Mouse (Mus musculus): ENCODE measurements around the gene D2hgdh. TPM values are rescaled to one million over a fixed set of nuclear protein-coding genes. Genes with fewer than 3 reads are reported as not detected.
"Not testable (repeated sequence)": the region's sequence is repeated elsewhere in the genome, so short reads cannot be mapped to it uniquely, and the experiment has no call there.

D2hgdh gene
- polyA plus RNA-seq, 1 experiment: 30.9 TPM

DNA sequence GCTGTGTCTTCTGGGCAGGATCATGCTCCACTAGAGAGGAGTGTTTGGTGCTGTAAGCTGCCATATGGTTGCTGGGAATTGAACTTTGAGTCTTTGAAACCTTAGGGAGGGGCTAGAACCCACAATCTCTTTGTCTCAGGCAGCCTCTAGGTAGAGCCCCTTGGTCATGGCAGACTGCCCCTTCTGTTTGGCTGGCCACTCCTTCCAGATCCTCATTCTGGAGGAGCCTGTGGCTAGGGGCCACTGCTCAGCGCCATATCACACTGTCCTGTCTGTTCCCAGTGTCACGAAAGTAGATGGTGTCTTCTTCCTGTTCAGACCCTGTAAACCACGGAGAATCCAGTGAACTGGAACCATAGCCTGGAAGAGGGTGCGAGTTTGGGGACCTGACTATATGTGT lies 31.1 kb downstream of the D2hgdh start:
- H3K27ac ChIP-seq (replicated peaks; ENCODE audit: low read depth, low read length); H3K4me1 ChIP-seq (ENCODE audit: control insufficient read depth, insufficient read depth, insufficient read length, low read length); H3K4me3 ChIP-seq (ENCODE audit: insufficient read depth, low read depth, low read length): not testable (repeated sequence)

DNA sequence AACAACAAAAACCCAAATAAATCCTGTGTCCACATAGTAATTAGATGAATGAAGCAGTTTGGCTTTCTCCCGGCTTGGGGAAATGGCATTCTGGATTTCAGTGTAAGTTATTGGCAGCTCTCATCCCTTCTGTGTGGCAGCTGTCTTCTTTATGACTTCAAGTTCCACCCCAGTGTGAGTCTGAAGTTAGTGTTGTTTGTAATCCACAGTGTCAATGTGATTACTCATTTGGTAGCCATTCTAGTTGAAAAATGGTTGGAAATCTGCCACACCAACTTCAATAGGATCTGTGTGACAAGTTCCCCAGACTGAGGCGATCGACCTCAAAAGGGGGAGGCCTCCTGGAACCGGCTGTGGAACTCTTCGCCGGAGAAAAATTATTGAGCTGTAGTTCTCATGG lies 32.7 kb downstream of the D2hgdh start:
- Histone ChIP-seq H3K4me3 (ENCODE audit: insufficient read depth, low read depth, low read length) (no peak overlapping the region), H3K27ac (replicated peaks; ENCODE audit: low read depth, low read length) (no peak overlapping the region), H3K4me1 (ENCODE audit: control insufficient read depth, insufficient read depth, insufficient read length, low read length) (no peaks in the 10 kb centered on the region)

DNA sequence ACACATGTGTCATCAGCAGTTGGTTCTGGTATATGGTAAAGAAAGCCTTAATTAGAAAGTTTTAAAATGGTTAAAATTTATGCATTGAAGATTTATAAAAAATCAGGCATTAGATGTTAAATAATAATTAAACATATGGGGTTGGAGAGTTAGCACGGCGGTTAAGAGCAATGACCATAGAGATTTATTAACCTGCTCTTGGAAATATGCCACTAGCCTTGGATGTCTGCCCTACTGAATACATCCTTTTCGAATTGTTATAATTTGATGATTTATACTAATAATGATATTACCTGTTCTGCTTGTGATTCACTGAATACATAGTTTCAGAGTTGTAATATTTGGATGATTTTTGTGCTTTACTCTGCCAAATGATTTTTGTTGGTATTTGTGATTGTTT lies 33.3 kb downstream of the D2hgdh start:
- no peak overlapping the region for H3K27ac ChIP-seq (replicated peaks; ENCODE audit: low read depth, low read length)

DNA sequence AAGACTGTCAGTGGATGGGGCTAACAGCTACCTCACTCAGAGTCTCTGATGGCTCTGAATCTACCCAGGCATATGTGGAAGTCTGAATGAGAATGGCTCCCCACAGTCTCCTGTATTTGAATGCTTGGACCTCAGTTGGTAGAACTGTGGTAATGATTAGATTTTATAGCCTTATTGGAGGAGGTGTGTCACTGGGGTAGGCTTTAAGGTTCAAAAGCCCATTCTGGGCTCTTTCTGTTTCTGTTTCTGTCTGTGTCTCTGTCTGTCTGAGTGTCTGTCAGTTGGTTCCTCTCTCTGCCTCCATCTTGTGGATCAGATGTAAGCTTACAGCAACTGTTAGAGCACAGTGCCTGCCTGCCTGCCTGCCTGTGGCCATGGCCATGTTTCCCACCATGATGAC lies 34.9 kb downstream of the D2hgdh start:
- H3K4me1 ChIP-seq (ENCODE audit: control insufficient read depth, insufficient read depth, insufficient read length, low read length): no peaks in the 10 kb centered on the region
- H3K27ac ChIP-seq (replicated peaks; ENCODE audit: low read depth, low read length): no peak overlapping the region
- H3K4me3 ChIP-seq (ENCODE audit: insufficient read depth, low read depth, low read length): no peak overlapping the region

More for the DNA sequence above, 33.3 kb downstream of the D2hgdh start:
- Histone ChIP-seq H3K4me3 (ENCODE audit: insufficient read depth, low read depth, low read length) (no peak overlapping the region), H3K4me1 (ENCODE audit: control insufficient read depth, insufficient read depth, insufficient read length, low read length) (no peaks in the 10 kb centered on the region)

DNA sequence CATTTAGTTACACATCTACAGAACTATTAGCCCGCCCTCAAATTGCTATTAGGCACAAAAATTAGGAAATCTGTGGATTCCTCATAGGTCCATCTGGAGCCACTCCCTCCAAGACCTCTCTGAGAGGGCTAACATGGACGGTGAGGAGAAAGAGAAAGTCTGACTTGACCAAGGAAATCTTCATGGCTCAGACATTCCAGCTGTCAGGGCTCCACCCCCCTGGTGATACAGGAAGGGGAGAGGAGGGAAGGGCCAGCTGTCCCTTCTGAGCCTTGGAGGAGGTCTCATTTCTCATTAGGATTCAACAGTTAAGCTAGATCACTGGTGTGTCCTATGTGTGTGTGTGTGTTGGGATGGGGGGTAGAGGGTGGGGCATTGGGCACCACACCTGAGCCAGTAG lies 36.3 kb downstream of the D2hgdh start, which contains the start of gene Gal3st2:
Gene Gal3st2, plus strand, starts transcription at position 259 of the 400 bp plus-strand sequence.
- H3K4me1 ChIP-seq (ENCODE audit: control insufficient read depth, insufficient read depth, insufficient read length, low read length); H3K27ac ChIP-seq (replicated peaks; ENCODE audit: low read depth, low read length); H3K4me3 ChIP-seq (ENCODE audit: insufficient read depth, low read depth, low read length): not testable (repeated sequence)

DNA sequence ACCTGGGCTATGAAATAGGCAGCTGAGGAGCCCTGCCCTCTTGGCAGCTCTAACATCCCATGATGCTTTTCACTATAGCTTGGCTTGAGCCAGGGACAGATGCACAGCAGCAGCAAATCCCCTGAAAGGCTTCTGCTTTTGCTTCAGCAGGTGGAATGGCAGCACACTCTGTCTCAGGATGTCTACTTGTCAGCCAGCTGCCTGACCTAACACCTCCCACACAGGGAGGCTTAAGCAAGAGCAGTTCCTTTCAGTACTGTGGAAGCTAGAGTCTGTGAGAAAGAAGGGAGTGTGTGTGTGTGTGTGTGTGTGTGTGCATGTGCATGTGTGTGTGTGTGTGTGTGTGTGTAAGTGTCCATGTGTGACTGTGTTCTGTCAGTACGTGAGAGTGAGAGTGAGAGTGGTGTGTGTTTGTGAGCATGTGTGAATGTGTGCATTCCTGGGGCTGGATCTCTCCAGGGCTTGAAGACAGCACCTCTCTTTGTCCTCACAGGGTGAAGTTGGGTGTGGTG lies 46.9 kb downstream of the D2hgdh start:
- H3K4me3 ChIP-seq (ENCODE audit: insufficient read depth, low read depth, low read length); H3K4me1 ChIP-seq (ENCODE audit: control insufficient read depth, insufficient read depth, insufficient read length, low read length); H3K27ac ChIP-seq (replicated peaks; ENCODE audit: low read depth, low read length): not testable (repeated sequence)

DNA sequence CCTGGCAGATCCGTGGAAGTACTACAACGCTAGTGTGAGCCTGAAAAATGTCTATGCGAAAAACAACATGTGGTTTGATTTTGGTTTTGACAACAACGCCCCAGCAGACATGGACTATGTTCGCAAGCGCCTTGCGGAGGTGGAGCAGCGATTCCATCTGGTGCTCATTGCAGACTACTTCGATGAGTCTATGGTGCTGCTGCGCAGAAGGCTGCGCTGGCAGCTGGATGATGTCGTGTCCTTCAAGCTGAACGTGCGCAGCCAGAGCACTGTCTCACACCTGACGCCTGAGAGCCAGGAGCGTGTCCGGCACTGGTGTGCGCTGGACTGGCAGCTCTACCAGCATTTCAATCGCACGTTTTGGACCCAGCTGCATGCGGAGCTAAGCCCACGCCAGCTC lies 49.7 kb downstream of the D2hgdh start:
- H3K27ac ChIP-seq (replicated peaks; ENCODE audit: low read depth, low read length); H3K4me1 ChIP-seq (ENCODE audit: control insufficient read depth, insufficient read depth, insufficient read length, low read length); H3K4me3 ChIP-seq (ENCODE audit: insufficient read depth, low read depth, low read length): not testable (repeated sequence)

DNA sequence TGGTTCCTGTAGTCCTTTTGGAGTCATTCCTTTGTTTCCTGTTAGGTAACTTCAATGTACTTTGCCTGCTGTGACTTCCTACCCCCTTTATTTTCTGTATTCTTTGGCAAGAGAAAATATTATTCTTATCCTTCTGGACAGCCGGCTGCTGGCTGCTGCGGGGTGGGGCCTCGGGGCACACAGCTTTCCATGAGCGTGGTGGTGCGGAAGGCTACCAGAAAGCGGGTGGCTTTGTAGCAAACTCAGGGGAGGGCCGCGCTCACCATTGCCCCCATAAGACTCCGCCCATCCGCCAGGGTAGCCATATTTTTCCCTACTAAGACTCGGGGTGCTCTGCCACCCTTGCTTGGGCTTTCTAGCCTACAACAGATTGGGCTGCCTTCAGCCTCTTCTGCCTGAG lies 57.1 kb downstream of the D2hgdh start:
- H3K4me1 ChIP-seq (ENCODE audit: control insufficient read depth, insufficient read depth, insufficient read length, low read length); H3K4me3 ChIP-seq (ENCODE audit: insufficient read depth, low read depth, low read length); H3K27ac ChIP-seq (replicated peaks; ENCODE audit: low read depth, low read length): not testable (repeated sequence)

DNA sequence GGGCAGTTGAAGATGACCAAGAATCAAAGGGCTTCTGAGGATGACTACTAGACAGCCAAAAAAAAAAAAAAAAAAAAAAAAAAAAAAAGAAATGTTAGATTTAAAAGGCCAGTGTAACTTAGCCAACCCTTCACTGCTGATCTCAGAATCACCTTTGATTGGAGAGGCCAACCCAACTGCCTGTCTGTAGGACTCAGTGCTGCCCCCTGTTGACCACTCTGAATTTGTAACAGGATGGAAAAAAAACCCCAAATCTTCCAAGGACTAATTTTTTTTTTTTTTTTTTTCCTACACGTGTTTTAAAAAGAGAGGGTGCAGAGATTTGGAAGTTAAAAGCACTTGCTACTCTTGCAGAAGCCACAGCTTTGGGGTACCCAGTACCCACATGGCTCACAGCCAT lies 66.2 kb downstream of the D2hgdh start:
- not testable (repeated sequence) for H3K27ac ChIP-seq (replicated peaks; ENCODE audit: low read depth, low read length); H3K4me3 ChIP-seq (ENCODE audit: insufficient read depth, low read depth, low read length); H3K4me1 ChIP-seq (ENCODE audit: control insufficient read depth, insufficient read depth, insufficient read length, low read length)

DNA sequence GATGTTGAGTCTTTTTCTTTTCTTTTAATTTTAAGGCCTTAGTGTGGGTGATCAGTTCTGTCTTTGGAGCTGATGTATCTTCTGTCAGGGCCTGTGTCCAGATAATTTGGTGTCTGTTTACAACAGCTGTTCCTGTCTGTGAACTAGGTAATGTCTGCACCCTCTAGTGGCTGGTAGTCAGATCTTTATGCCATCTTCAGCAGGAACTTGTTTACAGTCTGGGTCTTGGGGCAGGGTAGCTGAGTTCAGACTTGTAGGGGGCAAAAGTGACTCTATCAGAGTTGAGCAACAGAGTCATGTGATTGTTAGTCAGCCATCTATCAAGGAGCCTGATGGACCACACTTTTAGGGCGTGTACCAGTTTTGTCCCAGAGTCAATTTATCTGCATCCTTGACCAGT lies 72.7 kb downstream of the D2hgdh start:
- H3K27ac ChIP-seq (replicated peaks; ENCODE audit: low read depth, low read length); H3K4me1 ChIP-seq (ENCODE audit: control insufficient read depth, insufficient read depth, insufficient read length, low read length); H3K4me3 ChIP-seq (ENCODE audit: insufficient read depth, low read depth, low read length): not testable (repeated sequence)

DNA sequence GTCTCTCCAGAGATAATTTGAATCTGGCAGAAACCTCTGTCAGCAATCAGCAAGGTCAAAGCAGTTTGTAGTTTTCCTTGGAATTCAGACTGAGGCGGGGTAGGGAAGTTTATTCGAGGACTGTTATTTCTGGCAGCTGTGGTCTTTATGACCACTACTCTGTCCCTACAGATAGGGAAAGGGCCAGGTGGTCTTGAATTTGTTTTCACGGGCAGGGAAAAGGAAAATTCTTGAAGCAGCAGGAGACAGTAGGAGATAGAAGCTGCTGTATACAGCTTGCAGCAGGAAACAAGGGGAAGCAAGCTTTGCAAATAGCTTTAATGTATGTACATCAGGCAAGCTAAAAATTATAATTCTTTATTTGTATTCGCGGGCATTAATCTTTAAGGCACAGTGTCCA lies 76.6 kb downstream of the D2hgdh start:
- H3K4me3 ChIP-seq (ENCODE audit: insufficient read depth, low read depth, low read length); H3K4me1 ChIP-seq (ENCODE audit: control insufficient read depth, insufficient read depth, insufficient read length, low read length); H3K27ac ChIP-seq (replicated peaks; ENCODE audit: low read depth, low read length): not testable (repeated sequence)

Other genes with a start within 250 kb of the D2hgdh start
- 27.4 and 29.6 TPM in 2 replicates for gene Stk25, start 166.2 kb upstream of the D2hgdh start, polyA plus RNA-seq (2012; ENCODE audit: insufficient read depth, insufficient read length, missing spikeins)
- gene Bok, start 139.2 kb upstream of the D2hgdh start, polyA plus RNA-seq (2012; ENCODE audit: insufficient read depth, insufficient read length, missing spikeins): 1.2 and 2.1 TPM in 2 replicates
- 34.8 and 43.4 TPM in 2 replicates for gene Atg4b, start 73.4 kb upstream of the D2hgdh start, polyA plus RNA-seq (2012; ENCODE audit: insufficient read depth, insufficient read length, missing spikeins)
- gene Thap4, start 70.0 kb upstream of the D2hgdh start, polyA plus RNA-seq (2012; ENCODE audit: insufficient read depth, insufficient read length, missing spikeins): 23.4 and 24.1 TPM in 2 replicates
- 39.9 and 45.2 TPM in 2 replicates for gene Dtymk, start 23.0 kb upstream of the D2hgdh start, polyA plus RNA-seq (2012; ENCODE audit: insufficient read depth, insufficient read length, missing spikeins)
- gene Ing5, start 20.9 kb upstream of the D2hgdh start, polyA plus RNA-seq (2012; ENCODE audit: insufficient read depth, insufficient read length, missing spikeins): 5.0 and 6.1 TPM in 2 replicates
- gene Gal3st2, start 36.4 kb downstream of the D2hgdh start, polyA plus RNA-seq (2012; ENCODE audit: insufficient read depth, insufficient read length, missing spikeins): not detected in 2 replicates
- not detected in 2 replicates for gene Gal3st2b, start 93.4 kb downstream of the D2hgdh start, polyA plus RNA-seq (2012; ENCODE audit: insufficient read depth, insufficient read length, missing spikeins)
- not detected in 2 replicates for gene Gal3st2c, start 165.6 kb downstream of the D2hgdh start, polyA plus RNA-seq (2012; ENCODE audit: insufficient read depth, insufficient read length, missing spikeins)
- gene Neu4, start 195.5 kb downstream of the D2hgdh start, polyA plus RNA-seq (2012; ENCODE audit: insufficient read depth, insufficient read length, missing spikeins): not detected in 2 replicates
- gene Pdcd1, start 227.6 kb downstream of the D2hgdh start, polyA plus RNA-seq (2012; ENCODE audit: insufficient read depth, insufficient read length, missing spikeins): not detected in 2 replicates